Mouse (Mus musculus) gastrocnemius, adult 8-10 months (tissue): ENCODE measurements around the gene Olfr49. TPM values are rescaled to one million over a fixed set of nuclear protein-coding genes. Genes with fewer than 3 reads are reported as not detected.

Experiments
- DNase-seq, 2 experiments: peaks; one replicate each; pipeline ENCODE4 v3.0.0; 2022; ENCODE audit warnings: low spot score in 2 of 2
- total RNA-seq, 4 experiments: library from RNA; stranded (reverse); gene quantifications; 2 replicates each; pipeline ENCODE4 v1.2.4; 2022

Olfr49 gene
- not detected for total RNA-seq

GRCm38 (mm10) chr14:54284839-54285238 is at the start of gene Olfr49:
TSS of gene Olfr49 (minus strand) at chr14:54284939.
- DNase-seq, result no peak

DNA sequence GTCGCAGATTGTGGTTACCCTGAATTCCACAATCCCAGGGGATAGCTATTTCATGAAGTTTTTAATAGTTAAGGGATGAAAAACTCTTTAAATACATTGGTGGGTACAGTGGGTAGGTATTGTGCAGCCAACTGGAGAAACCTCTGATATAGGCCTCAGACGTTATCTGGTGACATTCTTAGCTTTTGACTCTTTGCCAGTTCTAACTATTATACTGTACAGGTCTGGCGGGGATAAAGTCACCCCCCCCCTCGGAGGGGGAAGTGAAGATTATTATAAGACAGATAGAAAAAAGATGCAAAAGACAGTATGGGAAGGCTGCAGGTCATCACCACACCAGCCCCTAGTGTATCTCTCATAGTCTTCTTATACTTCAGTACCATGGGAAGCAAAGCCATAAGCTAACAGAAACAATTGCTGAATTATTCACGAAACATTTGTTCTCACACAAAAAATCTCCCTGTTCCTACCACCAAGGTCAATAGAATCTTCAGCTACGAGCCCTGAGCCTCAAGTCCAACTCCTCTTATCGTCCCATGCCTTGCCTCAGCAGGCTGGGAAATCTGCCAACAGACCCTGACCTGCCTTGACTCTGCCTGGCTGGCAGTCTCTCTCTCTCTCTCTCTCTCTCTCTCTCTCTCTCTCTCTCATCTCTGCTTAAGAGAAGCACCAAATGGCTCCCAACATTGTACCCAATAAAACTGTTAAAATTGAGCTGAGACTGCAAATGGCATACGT is 48.9 kb upstream of the Olfr49 start:
- no peak for DNase-seq

- no peak for DNase-seq
Measured at GRCm38 (mm10) chr14:54332176-54333074, 47.7 kb upstream of the Olfr49 start.

DNA sequence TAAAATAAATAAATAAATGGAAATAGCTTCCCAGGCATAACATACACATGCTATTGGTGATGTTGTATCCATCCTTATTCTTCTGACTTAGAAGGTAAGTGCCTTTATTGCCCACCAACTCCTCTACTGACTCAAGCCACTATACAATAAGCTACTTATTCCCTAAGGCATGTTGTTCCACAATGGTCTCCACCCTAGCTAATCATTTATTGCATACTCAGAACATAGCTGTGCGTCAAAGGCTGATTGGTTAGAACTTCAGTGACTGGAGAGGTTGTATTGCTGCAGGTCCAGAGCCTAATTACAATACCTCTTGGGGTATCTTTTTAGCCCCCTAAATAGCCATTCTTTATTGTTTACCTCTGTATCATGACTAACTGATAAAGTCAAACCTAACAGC is 46.4 kb upstream of the Olfr49 start:
- no peak for DNase-seq

DNA sequence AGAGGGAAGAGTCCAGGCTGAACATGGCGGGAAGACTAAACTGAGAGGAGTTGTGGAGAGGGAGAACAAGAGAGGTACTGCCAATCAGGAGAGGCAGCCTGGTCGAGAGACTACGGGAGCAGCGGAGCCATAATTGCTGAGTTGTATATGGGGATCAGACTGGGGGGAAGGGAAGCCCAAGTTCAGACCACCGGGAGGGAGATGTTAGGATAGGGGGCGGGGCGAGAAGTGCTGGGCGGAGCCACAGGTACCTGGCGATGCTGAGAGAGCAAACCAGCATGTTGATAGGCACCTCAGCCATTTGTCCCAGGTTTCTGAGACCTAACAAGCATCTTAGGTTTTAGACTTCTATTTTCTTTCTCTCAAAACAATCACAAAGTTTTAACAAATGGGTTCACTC is 44.5 kb upstream of the Olfr49 start:
- DNase-seq, result no peak

DNA sequence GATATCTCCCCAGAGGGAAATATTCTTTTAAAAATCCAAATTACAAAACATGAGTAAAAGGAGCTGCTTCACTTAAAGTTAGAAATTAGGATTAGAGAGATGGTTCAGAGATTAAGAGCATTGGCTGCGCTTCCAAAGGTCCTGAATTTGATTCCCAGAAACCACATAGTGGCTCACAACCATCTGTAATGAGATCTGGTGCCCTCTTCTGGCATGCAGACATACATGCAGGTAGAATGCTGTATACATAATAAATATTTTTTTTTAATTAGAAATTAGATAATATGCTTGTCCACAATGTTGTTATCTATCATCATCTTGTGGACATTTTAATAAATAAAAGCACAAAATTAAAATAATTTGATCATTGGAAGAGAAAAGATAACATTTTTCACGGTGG is 43.8 kb upstream of the Olfr49 start:
- no peak for DNase-seq

GRCm38 (mm10) chr14:54324486-54324885 is 39.7 kb upstream of the Olfr49 start:
- no peak for DNase-seq

GRCm38 (mm10) chr14:54321556-54322376 is 37.0 kb upstream of the Olfr49 start:
- no peak for DNase-seq

GRCm38 (mm10) chr14:54311763-54312162 is 27.0 kb upstream of the Olfr49 start:
- DNase-seq, result no peak

DNA sequence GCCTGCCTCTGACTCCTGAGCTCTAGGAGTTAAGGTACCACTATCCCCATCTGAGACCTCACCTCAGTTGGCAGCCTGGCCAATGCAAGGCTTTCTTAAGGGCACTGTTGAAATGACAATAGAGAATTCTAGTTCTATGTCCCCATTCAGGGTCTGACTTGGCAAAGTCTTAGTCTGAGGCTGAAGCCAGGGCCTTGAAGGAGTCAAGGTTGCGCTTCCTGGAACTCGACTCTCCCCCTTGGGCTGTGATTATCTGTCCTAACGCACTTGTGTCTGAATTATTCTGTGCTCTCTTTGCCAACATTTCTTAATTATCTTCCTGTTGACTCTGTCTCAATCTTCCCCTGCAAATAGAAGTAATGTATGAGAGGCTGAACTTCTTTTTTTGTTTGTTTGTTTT is 15.9 kb upstream of the Olfr49 start:
- DNase-seq, result no peak

- DNase-seq, result no peak
Measured at GRCm38 (mm10) chr14:54300136-54300535, 15.4 kb upstream of the Olfr49 start.

DNA sequence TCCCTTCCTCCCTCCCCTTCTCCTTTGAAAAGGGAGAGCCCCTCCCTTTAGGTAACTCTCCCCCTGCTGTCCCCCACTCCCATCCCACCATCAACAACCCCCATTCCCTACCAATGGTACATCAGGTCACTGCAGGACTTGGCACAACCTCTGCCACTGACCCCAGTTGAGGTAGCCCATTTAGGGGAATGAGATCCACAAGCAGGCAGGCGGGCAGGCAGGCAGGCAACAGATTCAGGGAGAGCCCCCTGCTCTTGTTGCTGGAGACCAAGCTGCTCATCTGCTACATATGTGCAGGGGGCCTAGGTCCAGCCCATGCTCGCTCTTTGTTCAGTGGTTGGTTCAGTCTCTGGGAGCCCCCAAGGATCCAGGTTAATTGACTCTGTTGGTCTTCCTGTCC is 8.3 kb downstream of the Olfr49 start:
- DNase-seq, result no peak

DNA sequence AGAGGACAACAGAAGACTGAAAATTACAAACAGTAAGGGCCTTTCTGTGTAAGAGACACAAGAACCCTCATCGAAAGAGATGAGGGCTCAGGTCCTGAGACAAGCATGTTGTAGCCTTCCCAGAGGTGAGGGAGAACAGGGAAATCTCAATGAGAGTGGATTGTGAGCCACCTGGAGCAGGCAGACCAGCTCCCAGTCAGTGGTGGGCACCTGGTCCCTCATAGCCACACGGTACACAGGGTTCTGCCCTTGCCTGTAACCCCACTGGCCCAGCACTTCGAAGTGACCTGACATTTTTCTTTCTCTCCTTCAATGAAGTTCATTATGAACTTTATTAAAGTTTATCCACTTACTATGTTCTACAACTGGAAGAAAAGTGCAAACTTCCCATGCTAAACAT is 12.0 kb downstream of the Olfr49 start:
- DNase-seq, result no peak

GRCm38 (mm10) chr14:54271976-54272606 is 12.6 kb downstream of the Olfr49 start:
- no peak for DNase-seq

- DNase-seq, result no peak
Measured at GRCm38 (mm10) chr14:54270413-54270812, 14.3 kb downstream of the Olfr49 start.

DNA sequence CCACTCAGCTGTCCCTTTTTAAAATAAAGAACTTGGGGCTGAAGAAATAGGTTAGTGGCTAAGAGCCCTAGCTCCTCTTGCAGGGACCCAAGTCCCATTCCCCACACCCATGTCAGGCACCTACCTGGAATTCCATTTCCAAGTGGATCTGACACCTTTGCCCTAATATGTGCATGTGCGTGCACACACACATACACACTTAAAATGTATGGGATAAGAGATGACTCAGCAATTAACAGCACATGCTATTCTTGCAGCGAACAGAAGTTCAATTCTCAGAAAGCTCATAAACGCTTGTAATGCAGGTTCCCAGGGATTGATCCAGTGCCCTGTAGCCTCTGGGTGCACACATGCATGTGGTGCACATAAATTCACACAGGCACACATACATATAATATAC is 15.2 kb downstream of the Olfr49 start:
- DNase-seq, result no peak

- DNase-seq, result no peak
Measured at GRCm38 (mm10) chr14:54267966-54268365, 16.8 kb downstream of the Olfr49 start.

DNA sequence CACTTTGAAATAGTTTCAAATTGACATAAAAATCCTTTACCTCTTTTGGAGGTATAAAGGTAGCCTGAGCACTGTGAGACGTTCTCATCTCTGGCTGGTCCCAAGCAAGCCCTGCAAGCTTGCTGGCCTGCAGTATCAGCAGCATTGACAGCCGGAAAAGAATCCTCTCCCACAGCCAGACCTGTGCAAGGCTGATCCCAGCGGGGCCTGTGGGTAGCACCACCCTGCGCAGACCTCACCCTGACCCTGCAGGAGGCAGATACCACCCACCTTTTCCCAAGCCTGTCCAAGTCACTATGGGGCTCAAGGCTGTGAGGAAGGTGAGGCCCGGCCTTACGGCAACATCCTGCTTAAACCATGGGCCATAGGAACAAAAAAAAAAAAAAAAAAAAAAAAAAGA is 18.8 kb downstream of the Olfr49 start:
- DNase-seq, result no peak

- no peak for DNase-seq
Measured at GRCm38 (mm10) chr14:54265093-54265492, 19.6 kb downstream of the Olfr49 start.

DNA sequence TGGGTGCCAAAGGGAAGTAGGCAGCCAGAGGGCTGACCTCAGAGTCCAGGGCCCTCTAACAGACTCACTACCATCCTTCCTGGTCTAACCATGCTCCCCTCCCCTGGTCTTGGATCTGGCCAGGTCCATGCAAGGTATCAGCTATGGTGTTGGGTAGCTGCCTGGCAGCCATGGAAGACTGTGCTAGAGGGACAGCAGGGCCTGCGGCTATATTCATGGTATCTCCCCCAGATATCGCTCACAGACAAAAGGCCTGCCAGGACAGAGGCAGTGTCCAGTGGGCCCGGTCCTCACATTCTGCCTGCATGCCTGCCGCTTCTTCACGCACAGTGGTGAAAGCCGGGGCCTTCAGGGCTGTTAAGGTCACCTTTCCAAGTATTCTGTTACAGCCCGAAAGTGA is 20.5 kb downstream of the Olfr49 start:
- no peak for DNase-seq

- no peak for DNase-seq
Measured at GRCm38 (mm10) chr14:54263099-54263498, 21.6 kb downstream of the Olfr49 start.
